Mouse (Mus musculus): ENCODE measurements around the gene Apoc2. TPM values are rescaled to one million over a fixed set of nuclear protein-coding genes. Genes with fewer than 3 reads are reported as not detected.
A peak's percentile ranks its signal among the peaks of the same experiment; 100 is the strongest.

Gene Apoc2
- polyA plus RNA-seq, 1 experiment from 2014 or later: 0.57 TPM

DNA sequence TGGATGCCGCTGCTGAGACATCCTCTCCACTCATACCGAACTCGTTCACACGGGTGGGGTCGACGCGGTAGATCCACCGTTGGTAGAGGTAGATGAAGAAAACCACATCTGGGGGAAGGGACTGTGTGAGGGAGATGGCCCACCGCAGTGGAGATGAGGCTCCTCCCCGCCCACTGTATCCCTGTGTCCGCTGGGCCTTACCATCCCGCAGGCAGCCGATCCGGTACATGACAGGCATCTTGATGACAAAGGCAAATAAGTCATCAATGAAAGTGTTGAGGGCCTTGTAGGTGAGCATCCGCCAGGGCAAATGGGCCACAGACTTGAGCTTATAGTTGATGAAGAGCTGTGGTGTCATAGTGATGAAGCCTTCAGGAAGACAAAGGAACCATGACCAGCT, 43.9 kb downstream of the Apoc2 start:
- H3K4me2 ChIP-seq (ENCODE audit: low read length): no peak overlapping the region
- no peak overlapping the region for H3K4me3 ChIP-seq (ENCODE audit: control insufficient read depth in 1 of 2, insufficient read depth in 1 of 2, low read depth in 1 of 2, low read length in 2 of 2)
- peaks cover 71% of the 10 kb centered on the region for H3K36me3 ChIP-seq (ENCODE audit: control insufficient read depth, insufficient read depth, low read length)
- H3K27ac ChIP-seq (replicated peaks in 1 of 2; ENCODE audit: control insufficient read depth in 1 of 2, insufficient read depth in 1 of 2, low read depth in 2 of 2, low read length in 2 of 2): no peak overlapping the region
- ATAC-seq (ENCODE audit: insufficient number of reproducible peaks, insufficient read depth, low FRiP score, low read depth): no peak
- 88% methylated on average over 15 of the region's 15 CpGs for WGBS
- H3K9ac ChIP-seq (ENCODE audit: low read length): no peak overlapping the region
- no peaks in the 10 kb centered on the region for H3K27me3 ChIP-seq (ENCODE audit: control insufficient read depth, insufficient read depth, low read length)
- H3K9me3 ChIP-seq (ENCODE audit: control insufficient read depth, low read length): no peaks in the 10 kb centered on the region
- peaks cover 0 to 5% of the 10 kb centered on the region in 2 experiments; a peak in 1 of 4 replicates for H3K4me1 ChIP-seq (ENCODE audit: control insufficient read depth in 2 of 2, insufficient read depth in 2 of 2, low read length in 2 of 2)

DNA sequence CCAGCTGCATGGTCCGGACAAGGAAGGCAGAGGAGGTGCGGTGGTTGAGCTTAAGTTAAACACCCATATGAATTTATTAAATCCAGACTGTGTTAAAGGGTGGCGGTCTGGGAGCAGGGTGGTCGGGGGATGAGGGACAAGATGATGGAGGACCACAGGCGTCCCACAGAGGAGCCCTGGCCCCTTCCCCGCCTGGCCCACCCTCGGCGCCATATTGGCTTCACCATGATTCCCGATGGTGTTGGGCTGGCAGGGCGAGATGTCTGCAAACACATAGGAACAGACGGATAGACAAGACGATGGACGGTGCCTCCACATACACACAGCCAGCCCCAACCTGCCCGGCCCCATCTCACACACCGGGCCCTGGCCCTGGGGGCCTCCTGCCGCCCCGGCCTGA, 44.5 kb downstream of the Apoc2 start:
- no peak for ATAC-seq (ENCODE audit: insufficient number of reproducible peaks, insufficient read depth, low FRiP score, low read depth)
- no peaks in the 10 kb centered on the region for H3K27me3 ChIP-seq (ENCODE audit: control insufficient read depth, insufficient read depth, low read length)
- no peak overlapping the region for H3K27ac ChIP-seq (replicated peaks in 1 of 2; ENCODE audit: control insufficient read depth in 1 of 2, insufficient read depth in 1 of 2, low read depth in 2 of 2, low read length in 2 of 2)
- no peak overlapping the region for H3K4me3 ChIP-seq (ENCODE audit: control insufficient read depth in 1 of 2, insufficient read depth in 1 of 2, low read depth in 1 of 2, low read length in 2 of 2)
- no peak overlapping the region for H3K9ac ChIP-seq (ENCODE audit: low read length)
- H3K4me1 ChIP-seq (ENCODE audit: control insufficient read depth in 2 of 2, insufficient read depth in 2 of 2, low read length in 2 of 2): peaks cover under 1 to 5% of the 10 kb centered on the region in 2 experiments; a peak in 2 of 4 replicates
- H3K9me3 ChIP-seq (ENCODE audit: control insufficient read depth, low read length): no peaks in the 10 kb centered on the region
- WGBS: 86% methylated on average over 17 of the region's 17 CpGs
- H3K4me2 ChIP-seq (ENCODE audit: low read length): no peak overlapping the region
- H3K36me3 ChIP-seq (ENCODE audit: control insufficient read depth, insufficient read depth, low read length): peaks cover 64% of the 10 kb centered on the region

GRCm38 (mm10) chr7:19632720-19633119, 45.0 kb downstream of the Apoc2 start:
- Histone ChIP-seq H3K4me2 (ENCODE audit: low read length) (no peak overlapping the region), H3K36me3 (ENCODE audit: control insufficient read depth, insufficient read depth, low read length) (peaks cover 60% of the 10 kb centered on the region), H3K4me3 (ENCODE audit: control insufficient read depth in 1 of 2, insufficient read depth in 1 of 2, low read depth in 1 of 2, low read length in 2 of 2) (no peak overlapping the region), H3K4me1 (ENCODE audit: control insufficient read depth in 2 of 2, insufficient read depth in 2 of 2, low read length in 2 of 2) (peaks cover 2 to 5% of the 10 kb centered on the region in 2 experiments; a peak in 2 of 4 replicates), H3K27ac (replicated peaks in 1 of 2; ENCODE audit: control insufficient read depth in 1 of 2, insufficient read depth in 1 of 2, low read depth in 2 of 2, low read length in 2 of 2) (no peak overlapping the region), H3K9me3 (ENCODE audit: control insufficient read depth, low read length) (no peaks in the 10 kb centered on the region), H3K27me3 (ENCODE audit: control insufficient read depth, insufficient read depth, low read length) (no peaks in the 10 kb centered on the region), H3K9ac (ENCODE audit: low read length) (no peak overlapping the region)
- ATAC-seq (ENCODE audit: insufficient number of reproducible peaks, insufficient read depth, low FRiP score, low read depth): no peak

- H3K4me1 ChIP-seq (ENCODE audit: control insufficient read depth in 2 of 2, insufficient read depth in 2 of 2, low read length in 2 of 2): peaks cover 2 to 5% of the 10 kb centered on the region in 2 experiments; a peak in 2 of 4 replicates
- no peaks in the 10 kb centered on the region for H3K27me3 ChIP-seq (ENCODE audit: control insufficient read depth, insufficient read depth, low read length)
- no peak for ATAC-seq (ENCODE audit: insufficient number of reproducible peaks, insufficient read depth, low FRiP score, low read depth)
- H3K27ac ChIP-seq (replicated peaks in 1 of 2; ENCODE audit: control insufficient read depth in 1 of 2, insufficient read depth in 1 of 2, low read depth in 2 of 2, low read length in 2 of 2): no peak overlapping the region
- no peak overlapping the region for H3K9ac ChIP-seq (ENCODE audit: low read length)
- peaks cover 55% of the 10 kb centered on the region for H3K36me3 ChIP-seq (ENCODE audit: control insufficient read depth, insufficient read depth, low read length)
- H3K4me3 ChIP-seq (ENCODE audit: control insufficient read depth in 1 of 2, insufficient read depth in 1 of 2, low read depth in 1 of 2, low read length in 2 of 2): no peak overlapping the region
- no peak overlapping the region for H3K4me2 ChIP-seq (ENCODE audit: low read length)
- H3K9me3 ChIP-seq (ENCODE audit: control insufficient read depth, low read length): no peaks in the 10 kb centered on the region
Measured at GRCm38 (mm10) chr7:19632275-19632674, 45.5 kb downstream of the Apoc2 start.

GRCm38 (mm10) chr7:19629361-19629734, 48.4 kb downstream of the Apoc2 start, which contains the start of gene Relb:
Relb (minus strand) TSS chr7:19629438.
- H3K4me3 ChIP-seq (ENCODE audit: control insufficient read depth in 1 of 2, insufficient read depth in 1 of 2, low read depth in 1 of 2, low read length in 2 of 2): peak within 1 kb of the TSS; percentile 83 to 88
- WGBS: under 1% methylated on average over 39 of the region's 41 CpGs
- peak; percentile 69; the same call in 1 of the 2 replicates for ATAC-seq (ENCODE audit: insufficient number of reproducible peaks, insufficient read depth, low FRiP score, low read depth)
- peak within 1 kb of the TSS; percentile 72 for H3K9ac ChIP-seq (ENCODE audit: low read length)
- H3K9me3 ChIP-seq (ENCODE audit: control insufficient read depth, low read length): no peaks in the 10 kb centered on the region
- no peaks in the 10 kb centered on the region for H3K27me3 ChIP-seq (ENCODE audit: control insufficient read depth, insufficient read depth, low read length)
- peaks cover 0 to 2% of the 10 kb centered on the region in 2 experiments; a peak in 1 of 4 replicates for H3K4me1 ChIP-seq (ENCODE audit: control insufficient read depth in 2 of 2, insufficient read depth in 2 of 2, low read length in 2 of 2)
- H3K36me3 ChIP-seq (ENCODE audit: control insufficient read depth, insufficient read depth, low read length): peaks cover 26% of the 10 kb centered on the region
- peak within 1 kb of the TSS; percentile 96 for H3K4me2 ChIP-seq (ENCODE audit: low read length)
- H3K27ac ChIP-seq (replicated peaks in 1 of 2; ENCODE audit: control insufficient read depth in 1 of 2, insufficient read depth in 1 of 2, low read depth in 2 of 2, low read length in 2 of 2): peak within 1 kb of the TSS; percentile 86 to 92

- Histone ChIP-seq H3K9me3 (ENCODE audit: control insufficient read depth, low read length) (no peaks in the 10 kb centered on the region), H3K9ac (ENCODE audit: low read length) (peak overlapping the region; percentile 72), H3K27ac (replicated peaks in 1 of 2; ENCODE audit: control insufficient read depth in 1 of 2, insufficient read depth in 1 of 2, low read depth in 2 of 2, low read length in 2 of 2) (peak overlapping the region; percentile 86 to 92), H3K27me3 (ENCODE audit: control insufficient read depth, insufficient read depth, low read length) (no peaks in the 10 kb centered on the region), H3K4me1 (ENCODE audit: control insufficient read depth in 2 of 2, insufficient read depth in 2 of 2, low read length in 2 of 2) (peaks cover 0 to 2% of the 10 kb centered on the region in 2 experiments; a peak in 1 of 4 replicates), H3K36me3 (ENCODE audit: control insufficient read depth, insufficient read depth, low read length) (peaks cover 20% of the 10 kb centered on the region), H3K4me3 (ENCODE audit: control insufficient read depth in 1 of 2, insufficient read depth in 1 of 2, low read depth in 1 of 2, low read length in 2 of 2) (peak overlapping the region; percentile 83 to 88), H3K4me2 (ENCODE audit: low read length) (peak overlapping the region; percentile 96)
- 1% methylated on average over 50 of the region's 57 CpGs for WGBS
- peak; percentile 84 for ATAC-seq (ENCODE audit: insufficient number of reproducible peaks, insufficient read depth, low FRiP score, low read depth)
Measured at GRCm38 (mm10) chr7:19628536-19629360, 49.0 kb downstream of the Apoc2 start.

DNA sequence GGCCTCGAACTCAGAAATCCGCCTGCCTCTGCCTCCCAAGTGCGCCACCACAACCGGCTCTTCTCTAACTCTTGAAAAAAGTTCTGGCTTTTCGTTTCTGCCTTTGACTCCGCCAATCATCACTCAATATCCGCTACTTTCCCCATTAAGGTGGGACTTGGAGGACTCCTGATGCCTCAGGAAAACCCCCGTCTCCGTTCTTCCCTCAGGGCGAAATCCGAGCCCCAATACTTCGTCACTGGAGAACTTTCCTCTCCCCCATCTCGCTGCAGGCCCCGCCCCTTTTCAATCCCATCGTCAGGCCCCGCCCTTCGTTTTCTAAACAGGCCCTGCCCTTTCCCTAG, 49.6 kb downstream of the Apoc2 start:
- Histone ChIP-seq H3K27ac (replicated peaks in 1 of 2; ENCODE audit: control insufficient read depth in 1 of 2, insufficient read depth in 1 of 2, low read depth in 2 of 2, low read length in 2 of 2) (peak overlapping the region; percentile 60 to 92), H3K27me3 (ENCODE audit: control insufficient read depth, insufficient read depth, low read length) (no peaks in the 10 kb centered on the region), H3K4me1 (ENCODE audit: control insufficient read depth in 2 of 2, insufficient read depth in 2 of 2, low read length in 2 of 2) (peaks cover 0 to 2% of the 10 kb centered on the region in 2 experiments; a peak in 1 of 4 replicates), H3K9ac (ENCODE audit: low read length) (no peak overlapping the region; the same call in 1 of the 2 replicates), H3K36me3 (ENCODE audit: control insufficient read depth, insufficient read depth, low read length) (peaks cover 14% of the 10 kb centered on the region), H3K9me3 (ENCODE audit: control insufficient read depth, low read length) (no peaks in the 10 kb centered on the region), H3K4me2 (ENCODE audit: low read length) (peak overlapping the region; percentile 96), H3K4me3 (ENCODE audit: control insufficient read depth in 1 of 2, insufficient read depth in 1 of 2, low read depth in 1 of 2, low read length in 2 of 2) (peak overlapping the region; percentile 83 to 88)
- 13% methylated on average over 17 of the region's 17 CpGs for WGBS
- no peak for ATAC-seq (ENCODE audit: insufficient number of reproducible peaks, insufficient read depth, low FRiP score, low read depth)
